ENCODE assay signal across 21 mouse cellular contexts in the genomic region with DNA sequence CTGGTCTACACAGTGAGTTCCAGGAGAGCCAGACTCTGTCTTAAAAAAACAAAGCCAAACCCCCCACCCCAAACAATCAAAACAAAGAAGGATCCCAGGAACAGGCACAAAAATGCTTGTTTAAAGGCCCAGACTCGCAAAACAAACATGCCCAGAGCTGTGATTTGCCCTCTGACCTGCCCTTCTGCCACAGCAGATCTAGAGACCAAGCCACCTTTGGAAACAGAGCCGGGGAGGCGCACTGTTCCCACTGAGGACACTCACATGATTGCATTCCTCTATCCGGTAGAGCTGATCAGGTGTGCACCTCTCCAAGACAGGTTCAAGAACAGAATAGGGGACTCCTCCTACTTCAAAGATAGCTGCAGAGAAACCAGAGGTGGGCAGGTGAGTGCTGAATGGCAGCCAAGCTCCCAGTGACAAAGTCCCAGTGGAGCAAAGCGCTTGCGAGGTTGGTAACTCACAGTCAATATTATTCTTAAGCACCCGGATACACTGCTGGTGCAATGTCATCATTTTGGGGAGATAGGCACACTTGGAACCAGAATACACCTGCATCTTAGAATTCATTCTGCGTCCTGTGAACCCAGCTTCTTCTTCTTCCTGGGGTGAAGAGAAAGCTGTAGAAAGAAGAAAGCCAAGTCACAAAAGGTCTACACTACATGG.
"Had no signal": no experiment of that assay in that cellular context is flagged by ENCODE, and none has a peak within 500 bp of the region (broad histone marks: within the 10 kb centered on the region; RNA-seq: fewer than 3 reads in every experiment).

No protein-coding gene starts in this region.

- DNase-seq: kidney, adult 11 months; kidney, adult 8-10 months; kidney, postnatal 10 days; lung, adult 18-20 months; lung, postnatal 10 days; lung, postnatal 36 days; right cerebral cortex, adult 18-20 months; right cerebral cortex, postnatal 14 days; right cerebral cortex, postnatal 4 days; thymus, adult 2 months; thymus, postnatal 14 days; thymus, postnatal 4 days had no signal

- H3K9ac ChIP-seq: intestine, embryonic 15.5 days; kidney, embryonic 15.5 days; limb, embryonic 13.5 days; lung, embryonic 15.5 days; midbrain, embryonic 12.5 days had no signal

- ATAC-seq: intestine, embryonic 15.5 days; midbrain, embryonic 16.5 days had no signal

- H3K9me3 ChIP-seq: intestine, embryonic 15.5 days; kidney, embryonic 15.5 days; limb, embryonic 10.5 days; limb, embryonic 13.5 days; lung, embryonic 15.5 days; midbrain, embryonic 12.5 days had no signal

- H3K4me1 ChIP-seq: intestine, embryonic 15.5 days; kidney, embryonic 15.5 days; limb, embryonic 10.5 days; limb, embryonic 13.5 days; lung, embryonic 15.5 days; midbrain, embryonic 12.5 days had no signal

- H3K27ac ChIP-seq: intestine, embryonic 15.5 days; kidney, embryonic 15.5 days; limb, embryonic 10.5 days; limb, embryonic 13.5 days; lung, embryonic 15.5 days; midbrain, embryonic 12.5 days; stomach, postnatal 0 days had no signal

- H3K4me3 ChIP-seq: intestine, embryonic 15.5 days; kidney, embryonic 15.5 days; limb, embryonic 10.5 days; limb, embryonic 13.5 days; lung, embryonic 15.5 days; midbrain, embryonic 12.5 days; myocyte had no signal

- H3K27me3 ChIP-seq: intestine, embryonic 15.5 days; kidney, embryonic 15.5 days; limb, embryonic 13.5 days; lung, embryonic 15.5 days; midbrain, embryonic 12.5 days had no signal

- H3K4me2 ChIP-seq: intestine, embryonic 15.5 days; kidney, embryonic 15.5 days; limb, embryonic 13.5 days; lung, embryonic 15.5 days; midbrain, embryonic 12.5 days had no signal
